Mouse (Mus musculus) bone marrow, adult 2 months (tissue): ENCODE measurements around the gene Omd.

Source experiments
- CTCF ChIP-seq: fragments of 200-500 bp; IDR thresholded peaks from 2 replicates; pipeline ENCODE4 v1.5.1; 2011; ENCODE audit warnings: low read length, control low read depth; ENCODE audit not compliant: control insufficient read depth, insufficient read depth
- POLR2A ChIP-seq: fragments of 200-500 bp; IDR thresholded peaks from 2 replicates; pipeline ENCODE4 v1.6.1; 2011; ENCODE audit warnings: low read depth, mild to moderate bottlenecking, control low read depth, low read length, borderline replicate concordance; ENCODE audit not compliant: control insufficient read depth

DNA sequence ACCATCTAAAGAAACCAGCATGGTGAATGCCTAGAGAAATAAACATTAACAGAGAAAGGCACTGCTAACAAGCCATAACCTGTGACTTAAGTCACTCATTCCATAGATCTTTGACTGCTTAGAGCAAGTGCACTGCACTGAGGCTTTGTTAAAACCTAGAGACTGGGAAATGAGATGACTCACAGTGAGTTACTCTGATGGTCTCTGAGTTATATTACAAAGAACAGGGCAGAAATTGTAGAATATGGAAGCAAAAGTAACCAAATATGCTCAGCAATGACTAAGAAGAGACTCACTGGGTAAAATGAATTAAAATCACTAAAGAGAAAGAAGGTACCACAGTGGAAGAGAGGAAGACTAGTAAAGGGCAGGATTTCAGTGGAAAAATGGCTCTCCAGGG lies 1.6 kb downstream of the Omd start:
- TF ChIP-seq POLR2A (no peak), CTCF (no peak)
